Mouse (Mus musculus) right cerebral cortex, postnatal 14 days (tissue): Measurements from ENCODE around the gene Uba5.

Source experiments
- DNase-seq: peaks from one replicate; pipeline ENCODE4 v3.0.0; 2022

The Uba5 gene

GRCm38 (mm10) chr9:104051028-104051427, 11.9 kb downstream of the Uba5 start:
- DNase-seq = no peak

GRCm38 (mm10) chr9:104043676-104044075, 19.3 kb downstream of the Uba5 start:
- no peak for DNase-seq

- DNase-seq = no peak
These were observed 22.6 kb downstream of the Uba5 start, which contains the start of gene Gm28305 for GRCm38 (mm10) chr9:104040362-104040761. Gene Gm28305 (plus strand): TSS chr9:104040662.

GRCm38 (mm10) chr9:104039742-104040141, 23.2 kb downstream of the Uba5 start:
- no peak for DNase-seq

DNA sequence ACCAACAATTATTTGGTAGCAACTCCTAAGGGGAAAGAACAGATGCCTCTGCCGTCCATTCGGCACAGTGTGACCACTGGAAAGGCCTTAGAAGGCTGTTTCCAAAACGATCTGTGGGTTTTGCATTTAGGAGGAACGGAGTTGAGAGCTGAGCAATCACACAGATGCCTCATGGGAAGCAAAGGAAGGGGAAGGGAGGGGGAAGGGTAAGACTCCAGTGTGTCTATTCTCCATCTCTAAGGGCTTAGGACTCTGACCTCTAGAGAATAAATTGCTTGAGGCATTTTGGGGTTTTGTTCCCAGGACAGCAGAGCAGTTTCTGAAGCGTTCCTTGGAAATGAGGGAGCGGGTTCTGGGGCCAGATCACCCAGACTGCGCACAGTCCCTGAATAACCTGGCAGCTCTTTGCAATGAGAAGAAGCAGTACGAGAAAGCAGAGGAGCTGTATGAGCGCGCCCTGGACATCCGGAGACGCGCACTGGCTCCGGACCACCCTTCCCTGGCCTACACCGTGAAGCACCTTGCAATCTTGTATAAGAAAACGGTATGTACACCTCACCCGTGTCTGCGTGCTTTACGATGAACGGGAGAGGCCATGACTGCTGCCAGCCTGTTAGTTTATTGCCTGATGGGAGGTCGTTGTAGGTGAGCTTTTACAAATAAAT, 23.8 kb downstream of the Uba5 start:
- DNase-seq = no peak

GRCm38 (mm10) chr9:104038266-104038665, 24.7 kb downstream of the Uba5 start:
- no peak for DNase-seq

GRCm38 (mm10) chr9:104035261-104036015, 27.5 kb downstream of the Uba5 start:
- DNase-seq = peak; percentile 87

- DNase-seq = no peak
These were observed 28.2 kb downstream of the Uba5 start for GRCm38 (mm10) chr9:104034718-104035117.

DNA sequence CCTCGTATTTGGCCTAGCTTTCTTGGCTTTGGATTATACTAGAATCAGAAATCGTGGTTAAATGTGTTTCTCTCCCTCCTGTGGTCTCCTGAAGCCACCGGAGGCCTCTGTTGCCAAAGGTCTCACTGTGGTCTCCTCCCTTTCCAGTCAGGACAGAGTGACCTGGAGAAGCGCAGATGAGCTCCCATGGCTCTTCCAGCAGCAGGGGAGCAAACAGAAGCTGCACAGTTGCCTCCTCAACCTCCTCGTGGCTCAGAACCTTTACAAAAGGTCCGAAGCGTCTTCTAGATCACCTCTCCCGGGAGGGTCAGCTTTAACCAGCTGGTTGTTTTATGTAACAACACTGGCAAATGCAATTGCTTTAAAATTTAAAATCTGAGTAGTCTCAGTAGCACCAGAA, 28.7 kb downstream of the Uba5 start:
- DNase-seq = no peak

DNA sequence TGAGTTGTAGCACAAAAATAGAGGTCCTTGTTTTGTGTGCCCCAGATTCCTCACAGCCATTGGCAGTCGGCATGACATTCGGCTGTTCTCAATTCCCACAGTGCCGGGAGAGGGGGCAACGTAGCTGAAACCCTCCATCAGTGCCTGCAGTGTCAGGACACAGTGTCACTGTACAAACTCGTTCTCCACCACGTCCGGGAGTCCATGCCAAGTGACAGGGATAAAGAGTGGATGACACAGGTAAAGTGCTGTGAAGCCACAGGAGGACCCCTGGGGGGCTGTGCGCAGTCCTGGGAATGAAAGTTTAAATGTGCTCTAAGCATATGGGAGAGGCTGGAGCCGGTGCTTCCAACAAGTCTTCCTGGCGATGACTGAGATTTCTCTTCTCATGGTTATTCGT, 33.1 kb downstream of the Uba5 start:
- no peak for DNase-seq

DNA sequence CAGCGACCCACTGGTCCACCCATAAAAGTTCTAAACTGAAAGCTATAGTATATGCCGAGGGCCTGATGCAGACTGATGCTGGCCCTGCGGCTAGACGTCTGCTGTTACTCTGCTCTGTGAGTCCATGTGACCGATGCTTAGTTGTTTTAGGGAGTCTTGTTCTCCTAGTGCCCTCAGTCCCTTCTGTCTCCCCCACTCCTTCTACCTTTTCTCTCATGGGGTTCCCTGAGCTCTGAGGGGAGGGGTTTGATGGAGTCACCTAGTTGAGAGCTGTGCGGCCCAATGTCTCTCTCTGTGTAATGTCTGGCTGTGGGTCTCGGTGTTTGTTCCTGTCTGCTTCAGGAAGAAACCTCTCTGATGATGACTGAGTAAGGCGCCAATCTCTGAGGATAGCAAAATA, 35.7 kb downstream of the Uba5 start:
- DNase-seq = no peak

- no peak for DNase-seq
These were observed 41.9 kb downstream of the Uba5 start for GRCm38 (mm10) chr9:104021026-104021425.

DNA sequence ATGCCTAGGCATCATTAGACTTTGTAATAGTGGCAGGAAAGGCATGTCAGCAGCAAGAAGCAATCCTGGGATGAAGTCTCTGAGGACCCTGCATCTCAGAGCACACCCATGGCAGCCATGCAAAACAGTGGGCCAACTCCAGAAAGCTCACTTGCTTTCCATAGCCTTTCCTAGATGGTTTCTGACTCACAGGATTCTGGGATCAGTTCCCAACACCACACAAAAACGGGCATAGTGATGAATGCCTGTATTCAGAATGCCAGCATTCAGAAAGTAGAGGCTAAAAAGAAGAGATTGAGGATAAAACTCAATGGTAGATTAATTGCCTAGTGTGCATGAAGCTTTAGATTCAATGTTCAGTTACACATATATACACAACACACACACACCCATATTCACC, 48.4 kb downstream of the Uba5 start:
- no peak for DNase-seq

DNA sequence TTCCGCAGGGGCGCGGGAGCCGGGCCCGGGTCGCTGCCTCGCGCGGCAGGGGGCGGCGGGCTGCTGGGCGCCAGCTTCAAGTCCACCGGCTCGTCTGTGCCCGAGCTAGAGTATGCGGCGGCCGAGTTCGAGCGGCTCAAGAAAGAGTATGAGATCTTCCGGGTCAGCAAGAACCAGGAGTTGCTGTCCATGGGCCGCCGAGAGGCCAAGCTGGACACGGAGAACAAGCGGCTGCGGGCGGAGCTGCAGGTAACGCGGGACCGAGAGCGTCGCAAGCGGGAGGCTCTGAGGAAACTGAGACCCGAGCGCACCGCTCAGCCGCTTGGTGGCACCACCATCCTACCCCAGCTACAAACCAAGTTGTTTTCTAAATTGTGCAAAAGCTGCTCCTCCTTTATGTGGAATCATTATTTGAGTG, 60.0 kb downstream of the Uba5 start:
- peak; percentile 77 for DNase-seq

- DNase-seq = peak; percentile 99
These were observed 60.7 kb downstream of the Uba5 start, which contains the start of gene Nphp3 for GRCm38 (mm10) chr9:104001921-104002859. Gene Nphp3 (plus strand): TSS chr9:104002544.

- no peak for DNase-seq
These were observed 62.3 kb downstream of the Uba5 start for GRCm38 (mm10) chr9:104000601-104001000.
